Mouse (Mus musculus): ENCODE measurements around the gene Slc9b1.

- TF ChIP-seq POLR2A (IDR thresholded peaks at IDR 0.05; ENCODE audit: insufficient read depth, low read length) (no peak), CTCF (IDR thresholded peaks at IDR 0.05; ENCODE audit: low read depth, low read length) (no peak), EP300 (IDR thresholded peaks at IDR 0.05; ENCODE audit: insufficient read depth, low read depth, low read length) (no peak)
These were observed 97.1 kb downstream of the Slc9b1 start for GRCm38 (mm10) chr3:135444930-135445329.
